Mouse (Mus musculus) heart, postnatal 4 days (tissue): ENCODE measurements around the gene Desi1. TPM values are rescaled to one million over a fixed set of nuclear protein-coding genes. Genes with fewer than 3 reads are reported as not detected.
A peak's percentile ranks its signal among the peaks of the same experiment; 100 is the strongest.

ENCODE experiments used
- DNase-seq: peaks from one replicate; pipeline ENCODE4 v3.0.0; 2021
- total RNA-seq, 2 experiments: library from RNA; stranded (reverse); gene quantifications; 2 replicates each; pipeline ENCODE4 v1.2.3; 2021

The Desi1 gene
- total RNA-seq, 2 experiments from 2014 or later: 27.1 to 27.4 TPM

GRCm38 (mm10) chr15:81964980-81965545 is 68.6 kb downstream of the Desi1 start:
- DNase-seq: no peak

- DNase-seq: no peak
Observed at GRCm38 (mm10) chr15:81964262-81964661, 69.4 kb downstream of the Desi1 start.

- no peak for DNase-seq
Observed at GRCm38 (mm10) chr15:81961078-81961451, 72.6 kb downstream of the Desi1 start.

GRCm38 (mm10) chr15:81960171-81961077 is 73.2 kb downstream of the Desi1 start, which contains the start of gene Pmm1:
Gene Pmm1 (minus strand): TSS chr15:81960930.
- DNase-seq: peak; percentile 99

- DNase-seq: no peak
Observed at GRCm38 (mm10) chr15:81958906-81959305, 74.8 kb downstream of the Desi1 start.

- DNase-seq: no peak
Observed at GRCm38 (mm10) chr15:81957598-81957997, 76.1 kb downstream of the Desi1 start.

- DNase-seq: peak; percentile 68
Observed at GRCm38 (mm10) chr15:81956457-81956856, 77.2 kb downstream of the Desi1 start.

GRCm38 (mm10) chr15:81955414-81955813 is 78.2 kb downstream of the Desi1 start:
- DNase-seq: no peak

- no peak for DNase-seq
Observed at GRCm38 (mm10) chr15:81954716-81955115, 78.9 kb downstream of the Desi1 start.

- DNase-seq: no peak
Observed at GRCm38 (mm10) chr15:81954151-81954583, 79.5 kb downstream of the Desi1 start.

- DNase-seq: no peak
Observed at GRCm38 (mm10) chr15:81952310-81952709, 81.4 kb downstream of the Desi1 start.

GRCm38 (mm10) chr15:81951159-81951558 is 82.5 kb downstream of the Desi1 start:
- no peak for DNase-seq

- no peak for DNase-seq
Observed at GRCm38 (mm10) chr15:81950716-81951115, 82.9 kb downstream of the Desi1 start.

GRCm38 (mm10) chr15:81949476-81950131 is 84.1 kb downstream of the Desi1 start:
- DNase-seq: no peak

- DNase-seq: no peak
Observed at GRCm38 (mm10) chr15:81949076-81949475, 84.6 kb downstream of the Desi1 start.

GRCm38 (mm10) chr15:81943176-81943749 is 90.4 kb downstream of the Desi1 start:
- DNase-seq: no peak

Other genes with a start within 250 kb of the Desi1 start
- gene Tef, start 231.4 kb downstream of the Desi1 start, total RNA-seq: 10 to 100 TPM; 38.5 to 40.5 TPM
- 10 to 100 TPM; 24.1 to 32.3 TPM for gene Tob2, start 175.1 kb downstream of the Desi1 start, total RNA-seq
- 10 to 100 TPM; 57.9 to 58.9 TPM for gene Phf5a, start 162.0 kb downstream of the Desi1 start, total RNA-seq
- 1,000 to 10,000 TPM; 1,419 to 1,465 TPM for gene Aco2, start 161.6 kb downstream of the Desi1 start, total RNA-seq
- 1 to 10 TPM; 7.9 to 9.1 TPM for gene Polr3h, start 107.6 kb downstream of the Desi1 start, total RNA-seq
- 1 to 10 TPM; 6.3 to 8.8 TPM for gene Csdc2, start 97.1 kb downstream of the Desi1 start, total RNA-seq
- gene Pmm1, start 72.9 kb downstream of the Desi1 start, total RNA-seq: 10 to 100 TPM; 21.1 to 22.2 TPM
- not detected for gene 1700029P11Rik, start 53.3 kb downstream of the Desi1 start, total RNA-seq
- 10 to 100 TPM; 26.6 to 27.4 TPM for gene Xrcc6, start 46.0 kb downstream of the Desi1 start, total RNA-seq
- gene Snu13, start 13.7 kb upstream of the Desi1 start, total RNA-seq: 10 to 100 TPM; 63.4 to 69.5 TPM
- not detected for gene 4930407I10Rik, start 25.3 kb upstream of the Desi1 start, total RNA-seq
- gene Mei1, start 36.1 kb upstream of the Desi1 start, total RNA-seq: not detected
- 1 to 10 TPM; 6.1 to 8.3 TPM for gene Ccdc134, start 94.1 kb upstream of the Desi1 start, total RNA-seq
- 10 to 100 TPM; 79.0 to 84.5 TPM for gene Srebf2, start 113.3 kb upstream of the Desi1 start, total RNA-seq
- gene Shisa8, start 179.0 kb upstream of the Desi1 start, total RNA-seq: under 1 TPM; 0.52 to 0.95 TPM
- under 1 TPM; 0.36 to 0.41 TPM for gene Tnfrsf13c, start 190.5 kb upstream of the Desi1 start, total RNA-seq
- gene Cenpm, start 210.9 kb upstream of the Desi1 start, total RNA-seq: 10 to 100 TPM; 23.8 to 24.7 TPM
- not detected for gene 1500009C09Rik, start 218.5 kb upstream of the Desi1 start, total RNA-seq
- gene Sept3, start 241.0 kb upstream of the Desi1 start, total RNA-seq: 1 to 10 TPM; 1.3 to 1.9 TPM